Mouse (Mus musculus): ENCODE data around the gene Rpa1.

GRCm38 (mm10) chr11:75261730-75262129 lies 86.4 kb downstream of the Rpa1 start:
- TF ChIP-seq CTCF (IDR thresholded peaks at IDR 0.05; ENCODE audit: insufficient read depth, low read depth, low read length) = no peak
- TF ChIP-seq POLR2A (IDR thresholded peaks at IDR 0.05; ENCODE audit: insufficient read depth, low read depth, low read length) = no peak

Data from olfactory bulb, adult 2 months (tissue).